Mouse (Mus musculus): ENCODE measurements around the gene Endou.
"Not testable (repeated sequence)": the region's sequence is repeated elsewhere in the genome, so short reads cannot be mapped to it uniquely, and the experiment has no call there.

The Endou gene

DNA sequence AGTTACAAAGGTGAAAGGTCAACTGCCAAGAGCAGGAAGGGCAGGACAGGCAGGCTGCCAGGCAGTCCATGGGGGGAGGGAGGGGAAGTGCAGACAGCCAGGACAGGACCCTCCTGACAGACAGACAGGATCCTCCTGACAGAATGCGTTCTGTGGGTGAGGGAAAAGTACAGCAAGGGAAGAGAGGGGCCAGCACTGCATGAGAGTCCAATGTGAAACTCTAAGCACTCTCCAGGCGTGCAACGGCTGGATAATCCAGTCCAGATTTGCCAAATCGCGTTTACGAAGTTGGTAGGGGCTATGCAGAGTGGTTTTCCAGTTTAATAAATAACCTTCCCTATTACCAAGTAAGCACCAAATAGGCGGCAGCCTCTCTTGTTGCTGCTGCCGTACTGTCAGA is 49.1 kb downstream of the Endou start:
- DNase-seq (ENCODE audit: low spot score), result no peak

DNA sequence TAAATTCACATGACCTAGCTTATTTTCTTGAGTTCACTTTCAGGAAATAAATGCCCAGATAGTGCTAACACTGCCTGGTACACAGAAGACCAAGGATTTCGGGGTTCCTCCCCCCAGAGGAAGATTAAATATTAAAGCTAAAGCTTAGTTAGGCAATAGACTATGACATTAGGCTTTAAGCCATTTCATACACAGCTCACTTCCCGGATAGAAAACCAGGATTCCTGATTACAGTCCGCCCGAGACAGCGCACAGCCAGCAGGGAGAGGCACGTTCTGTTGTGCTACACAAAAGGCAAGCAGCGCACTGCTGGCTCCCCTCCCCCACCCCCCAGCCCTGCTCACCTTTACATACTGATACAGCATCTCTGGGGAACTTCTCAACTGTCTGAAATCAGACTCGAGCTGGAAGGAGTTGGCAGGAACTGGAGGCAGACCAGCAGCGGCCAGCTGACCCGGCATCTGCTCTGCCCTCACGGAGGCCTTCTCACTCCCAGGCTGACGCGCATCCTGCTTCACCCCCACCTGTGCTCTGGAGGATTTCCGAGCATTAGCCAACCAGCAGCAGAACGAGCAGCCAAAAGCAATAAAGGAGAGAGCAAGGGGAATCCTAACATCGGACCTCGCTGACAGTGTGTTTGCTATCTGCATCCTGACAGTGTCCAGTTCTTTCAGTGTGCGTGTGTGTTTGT is 51.0 kb downstream of the Endou start:
- no peak for DNase-seq (ENCODE audit: low spot score)

DNA sequence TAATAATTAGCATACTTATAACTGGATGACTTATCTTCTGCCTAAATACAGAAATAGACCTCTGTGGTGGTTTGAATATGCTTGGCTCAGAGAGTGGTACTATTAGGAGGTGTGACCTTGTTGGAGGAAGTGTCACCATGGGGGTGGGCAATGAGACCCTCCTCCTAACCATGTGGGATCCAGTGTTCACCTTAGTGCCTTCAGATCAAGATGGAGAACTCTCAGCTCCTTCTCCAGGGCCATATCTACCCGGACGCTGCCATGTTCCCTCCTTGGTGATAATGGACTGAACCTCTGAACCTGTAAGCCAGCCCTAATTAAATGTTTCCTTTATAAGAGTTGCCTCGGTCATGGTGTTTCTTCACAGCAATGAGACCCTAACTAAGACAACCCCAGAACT is 53.8 kb downstream of the Endou start:
- DNase-seq (ENCODE audit: low spot score), result no peak

DNA sequence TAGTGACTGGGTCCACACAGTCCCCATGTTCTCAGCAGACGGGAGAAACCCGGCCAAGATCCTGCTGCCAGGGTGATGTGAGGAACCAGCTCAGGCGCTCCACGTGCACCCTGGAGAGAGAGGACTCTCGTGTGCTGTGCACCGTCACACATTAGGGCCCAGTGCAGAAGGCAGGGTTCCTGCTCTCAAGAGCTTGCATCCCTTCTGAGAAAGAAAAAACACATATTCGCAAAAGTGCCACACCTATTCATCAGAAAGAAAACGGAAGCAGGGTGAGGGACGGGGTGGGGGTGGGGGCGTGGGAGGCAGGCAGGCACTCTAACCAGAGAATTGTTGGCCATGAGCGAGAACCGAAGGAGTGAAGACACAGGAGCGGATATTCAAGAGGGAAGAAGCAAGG is 55.2 kb downstream of the Endou start:
- DNase-seq (ENCODE audit: low spot score), result no peak

DNA sequence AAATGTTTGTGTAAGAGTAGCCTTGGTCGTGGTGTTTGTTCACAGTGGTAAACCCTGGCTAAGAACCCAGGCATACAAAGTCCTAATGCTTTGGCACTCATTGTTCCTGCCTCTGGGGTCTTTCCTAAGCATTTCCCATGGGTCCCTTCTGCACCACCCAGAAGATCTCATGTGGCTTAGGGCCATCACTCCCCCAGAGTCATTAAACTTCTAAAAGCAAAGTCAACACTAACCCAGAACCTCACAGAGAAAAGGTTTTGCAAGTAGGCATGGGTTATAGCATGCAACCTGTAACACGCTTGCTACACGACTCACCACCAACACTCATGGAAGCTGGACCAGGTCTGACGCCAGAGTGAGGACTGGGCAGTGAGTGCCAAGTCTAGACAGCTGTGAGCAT is 56.7 kb downstream of the Endou start:
- DNase-seq (ENCODE audit: low spot score), result no peak

DNA sequence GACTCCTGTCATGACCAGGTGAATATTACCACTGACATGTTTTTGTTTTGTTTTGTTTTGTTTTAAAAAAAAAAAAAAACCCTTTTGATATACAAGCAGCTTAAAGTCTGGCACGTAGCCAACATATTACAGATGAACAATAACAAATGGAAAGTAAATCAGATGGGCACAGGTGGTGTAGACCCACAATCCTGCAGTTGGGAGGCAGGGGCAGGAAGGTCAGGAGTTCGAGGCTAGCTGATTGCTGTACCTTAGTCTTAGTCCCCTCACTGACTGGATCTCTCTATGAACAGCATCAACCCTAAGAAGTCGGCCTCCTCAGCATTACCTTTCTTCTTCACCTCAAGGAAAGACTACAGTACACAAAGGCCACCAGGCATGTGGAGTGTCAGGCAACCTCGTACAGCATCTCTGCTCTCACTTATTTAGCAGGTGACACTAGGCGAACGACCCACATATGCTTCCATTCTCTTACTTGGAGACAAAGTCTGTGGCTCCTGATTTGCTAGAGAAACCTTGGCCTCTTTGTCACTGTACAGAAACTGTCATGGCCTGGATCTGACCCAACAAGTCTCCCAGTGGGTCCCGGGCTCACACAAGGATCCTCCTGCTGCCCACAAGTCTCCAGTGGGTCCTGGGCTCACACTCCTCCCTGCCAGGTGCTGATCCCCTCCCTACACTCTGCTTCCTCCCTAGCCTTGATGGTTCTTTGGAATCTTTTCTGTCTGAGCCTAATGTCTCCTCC is 57.7 kb downstream of the Endou start:
- DNase-seq (ENCODE audit: low spot score), result no peak

DNA sequence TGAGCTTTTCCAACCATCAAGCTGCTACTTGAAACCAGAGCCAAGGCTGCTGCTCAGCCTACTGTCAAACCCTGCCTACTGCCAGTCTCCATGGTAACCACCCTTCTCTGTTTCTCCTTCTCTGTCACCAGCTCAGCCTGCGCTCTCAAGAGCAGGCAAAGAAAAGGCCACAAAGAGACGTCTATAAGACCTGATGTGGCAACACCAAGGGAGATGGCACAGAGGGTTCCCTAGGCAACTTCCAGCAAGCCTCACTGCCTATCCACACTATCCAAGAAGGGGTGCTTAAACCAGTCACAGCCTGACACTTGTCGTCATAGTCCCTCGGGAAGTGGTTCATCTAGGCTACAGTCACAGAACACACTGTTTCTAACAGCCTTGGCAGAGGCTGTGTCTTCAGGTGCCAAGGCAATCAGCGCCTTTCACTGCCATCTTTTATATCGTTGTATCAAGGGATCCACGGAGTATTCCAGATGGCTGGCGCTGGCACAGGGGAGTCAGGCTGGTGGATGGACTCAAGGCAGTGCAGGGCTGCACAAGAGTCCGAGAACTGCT is 58.9 kb downstream of the Endou start:
- no peak for DNase-seq (ENCODE audit: low spot score)

DNA sequence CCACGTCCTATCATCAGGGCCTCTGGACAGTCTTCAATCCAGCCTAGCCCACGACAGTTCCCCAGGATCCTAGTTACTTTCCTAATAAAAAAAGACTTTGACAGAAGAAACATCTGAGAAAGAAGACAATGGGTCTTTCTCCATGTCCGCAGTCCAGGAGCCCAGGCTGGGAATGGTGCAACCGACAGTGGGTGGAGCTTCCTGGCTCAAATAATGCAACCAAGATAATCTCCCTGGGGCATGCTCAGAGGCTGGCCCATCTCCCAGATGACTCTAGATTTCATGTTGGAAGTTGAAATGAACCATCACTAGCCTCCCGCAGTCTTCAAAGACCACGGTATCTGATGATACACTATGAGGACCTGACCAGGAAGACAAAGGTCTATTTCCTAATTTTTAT is 60.6 kb downstream of the Endou start:
- DNase-seq (ENCODE audit: low spot score), result no peak

DNA sequence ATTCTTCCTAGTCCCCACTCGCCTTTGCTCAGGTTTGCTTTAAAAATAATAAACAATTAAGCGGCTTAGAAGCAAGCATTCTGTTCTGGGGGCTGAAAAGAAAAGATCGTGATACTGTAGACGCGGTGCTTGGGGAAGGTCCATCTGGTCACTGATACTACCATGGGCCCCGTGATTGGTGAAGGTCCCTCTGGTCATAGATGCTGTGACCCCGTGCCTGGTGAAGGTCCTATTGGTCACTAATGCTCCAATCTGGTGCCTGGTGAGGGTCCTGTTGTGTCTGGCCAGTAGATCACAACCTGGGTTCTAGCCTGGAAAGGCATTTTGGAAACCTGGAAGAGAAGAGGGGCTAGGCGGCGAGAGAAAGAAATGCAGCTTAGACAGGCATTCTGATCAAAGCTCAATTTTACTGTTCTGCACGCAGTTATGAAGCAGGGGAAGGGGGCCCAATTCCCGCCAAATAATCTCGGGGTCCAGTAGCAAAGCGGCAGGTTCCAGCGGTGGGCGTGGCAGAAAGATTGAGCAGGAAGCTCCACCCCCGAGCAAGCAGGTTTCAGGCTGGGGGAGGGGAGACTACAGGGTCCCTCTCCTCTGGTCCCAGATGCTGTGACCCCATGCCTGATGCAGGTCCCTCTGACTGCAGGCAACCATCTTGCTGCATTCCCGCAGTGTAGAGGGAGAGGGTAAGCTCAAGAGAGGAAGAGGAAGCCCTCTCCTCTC is 62.8 kb downstream of the Endou start:
- not testable (repeated sequence) for DNase-seq (ENCODE audit: low spot score)

DNA sequence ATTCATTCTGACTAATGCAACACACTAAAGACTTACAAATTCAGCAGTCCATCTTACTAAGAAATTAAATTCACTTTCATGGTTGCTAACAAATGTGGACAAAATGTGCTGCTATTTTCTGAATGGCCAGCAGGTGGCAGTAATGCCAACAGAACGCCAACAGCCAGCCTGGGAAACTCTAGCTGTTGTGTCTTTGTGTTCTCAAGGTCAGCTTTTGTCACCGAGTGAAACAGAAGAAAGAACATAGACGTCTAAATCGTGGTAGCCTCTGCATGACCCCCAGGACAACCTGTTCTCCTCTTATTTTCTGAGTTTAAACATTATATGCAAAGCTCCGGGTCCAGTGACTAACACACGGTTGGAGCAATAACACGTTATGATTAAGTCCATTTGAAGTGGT is 63.7 kb downstream of the Endou start:
- peak; percentile 51 for DNase-seq (ENCODE audit: low spot score)

DNA sequence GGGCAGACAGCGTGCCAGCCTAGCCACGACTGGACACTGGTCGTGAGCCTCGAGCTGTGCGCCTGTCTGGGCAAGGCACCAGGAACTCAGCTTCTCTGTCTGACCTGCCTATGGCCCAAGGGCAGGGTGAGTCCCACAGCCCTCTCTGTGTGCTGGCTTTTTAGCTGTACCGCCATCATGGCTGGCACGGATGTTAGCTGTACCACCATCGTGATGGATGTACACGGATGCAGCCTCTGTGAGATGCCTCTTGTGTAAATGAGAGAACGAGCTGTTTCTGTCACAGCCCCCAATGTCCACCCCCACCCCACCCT is 64.7 kb downstream of the Endou start:
- no peak for DNase-seq (ENCODE audit: low spot score)

DNA sequence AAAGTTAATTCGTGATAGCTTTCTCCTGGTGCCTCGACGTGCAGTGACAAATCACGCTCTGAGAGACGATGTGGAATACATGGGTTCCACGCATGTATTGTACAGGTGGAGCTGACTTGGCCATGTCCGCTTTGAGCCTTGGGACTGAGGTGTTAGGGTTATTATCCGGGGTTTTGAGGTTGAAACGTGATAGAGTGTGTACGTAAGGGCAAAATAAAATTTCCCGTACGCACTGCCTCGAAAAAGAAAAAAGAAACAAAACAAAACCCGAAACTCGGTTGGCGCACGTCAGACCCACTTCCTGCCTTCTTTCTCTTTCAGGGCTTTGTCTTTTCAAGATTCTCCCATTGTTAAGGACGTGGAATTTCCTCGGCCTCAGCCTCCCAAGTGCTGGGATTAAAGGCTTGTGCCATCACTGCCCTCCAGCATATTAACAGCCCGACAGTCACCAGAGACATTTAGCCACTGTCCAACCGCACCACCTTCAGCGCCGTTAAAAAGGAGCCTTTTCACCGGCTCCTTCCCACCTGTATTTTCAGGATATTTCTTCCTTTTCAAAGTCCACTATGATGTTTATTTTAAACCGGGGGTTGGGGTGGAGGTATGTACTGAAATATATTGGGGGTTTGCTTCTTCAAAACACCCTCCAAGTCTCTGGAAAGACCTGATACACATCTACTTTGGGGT is 65.2 kb downstream of the Endou start:
- DNase-seq (ENCODE audit: low spot score), result no peak

DNA sequence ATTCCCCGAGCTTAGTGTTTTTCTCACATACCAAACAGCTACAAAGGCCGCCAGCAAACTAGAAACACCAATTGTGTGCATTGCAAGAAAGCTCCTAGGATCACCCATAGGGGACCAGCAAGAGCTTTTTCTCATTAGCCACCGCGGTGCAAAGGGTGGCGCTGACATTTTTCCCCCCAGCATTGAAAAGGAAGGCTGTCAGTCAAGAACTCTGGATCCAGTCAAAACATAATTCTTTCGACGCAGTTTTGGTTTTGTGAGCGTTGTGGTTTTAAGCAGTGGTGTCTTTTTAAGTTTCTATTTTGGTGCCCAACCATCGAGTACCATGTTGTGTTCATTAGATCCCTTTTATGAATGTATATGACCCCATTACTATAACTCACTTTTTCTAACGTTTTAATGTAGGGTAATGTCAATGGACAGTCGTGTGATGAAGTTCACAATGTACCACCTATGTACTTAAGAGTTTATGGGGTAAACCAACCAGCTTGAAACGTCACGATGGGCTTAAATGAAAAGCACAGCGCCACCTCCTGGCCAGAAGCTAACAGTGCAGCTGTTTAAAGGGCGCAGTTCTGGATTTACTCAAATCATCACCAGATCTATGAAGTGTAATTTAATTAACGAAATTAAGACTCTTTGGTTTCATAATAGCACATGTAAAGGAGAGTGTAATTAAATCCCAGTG is 66.0 kb downstream of the Endou start:
- DNase-seq (ENCODE audit: low spot score), result no peak

DNA sequence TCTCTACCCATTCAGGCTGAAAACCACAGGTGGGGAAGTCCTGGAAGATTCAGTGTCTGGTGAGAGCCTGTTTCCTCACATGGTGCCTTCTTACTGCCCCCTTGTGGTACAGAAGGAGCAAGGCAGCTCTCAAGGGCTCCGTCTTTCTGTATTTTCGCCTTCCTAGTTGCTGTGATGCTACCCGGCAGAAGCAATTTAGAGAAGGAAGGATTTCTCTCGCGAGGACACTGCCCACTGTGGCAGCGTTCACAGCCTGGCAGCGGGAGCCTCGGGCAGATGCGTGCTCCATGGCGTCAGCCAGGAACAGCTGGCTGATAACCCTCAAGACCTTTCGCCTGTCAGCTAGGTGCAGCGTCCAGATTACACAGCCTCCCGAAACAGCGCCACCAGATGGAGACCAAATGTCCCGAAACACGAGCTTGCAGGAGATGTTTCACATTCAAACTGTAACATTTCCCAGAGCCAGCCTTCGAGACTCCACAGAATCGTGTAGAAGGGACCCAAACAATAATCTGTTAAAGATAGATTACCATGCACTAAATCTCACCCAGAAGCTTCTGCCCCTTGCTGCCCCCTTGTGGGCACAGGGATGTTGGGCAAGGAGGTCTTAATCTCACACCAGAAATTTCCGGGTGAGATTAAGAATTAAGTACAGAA is 67.3 kb downstream of the Endou start:
- peak; percentile 62 for DNase-seq (ENCODE audit: low spot score)
